Mouse (Mus musculus): Measurements from ENCODE around the gene Rps6ka5.

Gene Rps6ka5

GRCm38 (mm10) chr12:100724606-100725457 lies 2.0 kb downstream of the Rps6ka5 start:
- peak; percentile 94 for ATAC-seq (ENCODE audit: low TSS enrichment)

GRCm38 (mm10) chr12:100724182-100724581 lies 2.6 kb downstream of the Rps6ka5 start:
- ATAC-seq (ENCODE audit: low TSS enrichment) = no peak

- no peak for ATAC-seq (ENCODE audit: low TSS enrichment)
Observed at GRCm38 (mm10) chr12:100720801-100721200, 6.0 kb downstream of the Rps6ka5 start.

GRCm38 (mm10) chr12:100717446-100717845 lies 9.3 kb downstream of the Rps6ka5 start:
- no peak for ATAC-seq (ENCODE audit: low TSS enrichment)

GRCm38 (mm10) chr12:100716969-100717368 lies 9.8 kb downstream of the Rps6ka5 start:
- no peak for ATAC-seq (ENCODE audit: low TSS enrichment)

- no peak for ATAC-seq (ENCODE audit: low TSS enrichment)
Observed at GRCm38 (mm10) chr12:100711819-100712218, 15.0 kb downstream of the Rps6ka5 start.

- peak; percentile 82 for ATAC-seq (ENCODE audit: low TSS enrichment)
Observed at GRCm38 (mm10) chr12:100711116-100711691, 15.6 kb downstream of the Rps6ka5 start.

- ATAC-seq (ENCODE audit: low TSS enrichment) = 0 out of 2 replicates have a peak, but pooled peaks have one; percentile 13
Observed at GRCm38 (mm10) chr12:100710432-100710831, 16.4 kb downstream of the Rps6ka5 start.

- ATAC-seq (ENCODE audit: low TSS enrichment) = no peak
Observed at GRCm38 (mm10) chr12:100707312-100707711, 19.5 kb downstream of the Rps6ka5 start.

- ATAC-seq (ENCODE audit: low TSS enrichment) = no peak; the same call in 1 of the 2 replicates
Observed at GRCm38 (mm10) chr12:100705057-100705722, 21.6 kb downstream of the Rps6ka5 start.

- ATAC-seq (ENCODE audit: low TSS enrichment) = no peak
Observed at GRCm38 (mm10) chr12:100698019-100698418, 28.8 kb downstream of the Rps6ka5 start.

- ATAC-seq (ENCODE audit: low TSS enrichment) = no peak
Observed at GRCm38 (mm10) chr12:100696621-100697020, 30.2 kb downstream of the Rps6ka5 start.

GRCm38 (mm10) chr12:100695252-100695651 lies 31.5 kb downstream of the Rps6ka5 start:
- no peak for ATAC-seq (ENCODE audit: low TSS enrichment)

- ATAC-seq (ENCODE audit: low TSS enrichment) = no peak
Observed at GRCm38 (mm10) chr12:100692208-100692607, 34.6 kb downstream of the Rps6ka5 start.

- no peak for ATAC-seq (ENCODE audit: low TSS enrichment)
Observed at GRCm38 (mm10) chr12:100690444-100690843, 36.3 kb downstream of the Rps6ka5 start.

GRCm38 (mm10) chr12:100688177-100688576 lies 38.6 kb downstream of the Rps6ka5 start:
- ATAC-seq (ENCODE audit: low TSS enrichment) = no peak

GRCm38 (mm10) chr12:100687001-100687400 lies 39.8 kb downstream of the Rps6ka5 start:
- ATAC-seq (ENCODE audit: low TSS enrichment) = no peak

- no peak for ATAC-seq (ENCODE audit: low TSS enrichment)
Observed at GRCm38 (mm10) chr12:100681752-100682151, 45.0 kb downstream of the Rps6ka5 start.

GRCm38 (mm10) chr12:100681241-100681640 lies 45.5 kb downstream of the Rps6ka5 start:
- no peak for ATAC-seq (ENCODE audit: low TSS enrichment)

- no peak for ATAC-seq (ENCODE audit: low TSS enrichment)
Observed at GRCm38 (mm10) chr12:100680676-100681075, 46.1 kb downstream of the Rps6ka5 start.

- ATAC-seq (ENCODE audit: low TSS enrichment) = no peak
Observed at GRCm38 (mm10) chr12:100670647-100671199, 56.1 kb downstream of the Rps6ka5 start.

GRCm38 (mm10) chr12:100665294-100665693 lies 61.5 kb downstream of the Rps6ka5 start:
- no peak for ATAC-seq (ENCODE audit: low TSS enrichment)

Data from frontal cortex, adult (tissue).